8 mouse cellular contexts compared by ENCODE assay signal in genomic region chr17:24550416-24551049, GRCm38 (mm10). TPM values are rescaled to one million over a fixed set of nuclear protein-coding genes. Genes with fewer than 3 reads are reported as not detected.
DNase-seq lines count a peak whose midpoint lies in the region; ATAC-seq and TF ChIP-seq lines count a peak whose summit lies in the region.

No protein-coding gene starts in this region.

- WGBS in hindbrain, embryonic 11.5 days: under 1% methylated on average over 43 of the region's 44 CpGs

- H3K27me3 ChIP-seq in Patski: no peaks in the 10 kb centered on the region
- H3K27me3 ChIP-seq in hindbrain, embryonic 11.5 days (ENCODE audit: control insufficient read depth, insufficient read depth, low read length): peaks cover 8% of the 10 kb centered on the region; the same call in 1 of the 2 replicates

- peak overlapping the region; percentile 96 for H3K27ac ChIP-seq in hindbrain, embryonic 11.5 days (ENCODE audit: low read depth, low read length)

- peaks cover 8% of the 10 kb centered on the region for H3K4me1 ChIP-seq in hindbrain, embryonic 11.5 days (replicated peaks; ENCODE audit: control insufficient read depth, insufficient read depth, low read length)

- peak overlapping the region; percentile 69 for H3K9ac ChIP-seq in hindbrain, embryonic 11.5 days (ENCODE audit: low read depth, low read length)

- no peaks in the 10 kb centered on the region for H3K9me3 ChIP-seq in hindbrain, embryonic 11.5 days (ENCODE audit: control insufficient read depth, low read length)

- peak overlapping the region; percentile 88 for H3K4me2 ChIP-seq in hindbrain, embryonic 11.5 days (replicated peaks; ENCODE audit: low read depth, low read length)

- no peaks in the 10 kb centered on the region for H3K36me3 ChIP-seq in hindbrain, embryonic 11.5 days (ENCODE audit: control insufficient read depth, insufficient read depth, low read length)

- POLR2A ChIA-PET in Patski (lab: Charles Lee): interaction anchor here (0.9 to 1.6 kb wide), 2 partner anchors 13 to 96 kb away, joined by 3 to 4 read pairs; no protein-coding TSS in a partner anchor

- ATAC-seq in Patski: peak; percentile 63
- peak; percentile 89 for ATAC-seq in hindbrain, embryonic 11.5 days (ENCODE audit: low FRiP score)
- ATAC-seq in monocyte, adult 5-6 weeks (replicated peaks; ENCODE audit: insufficient number of reproducible peaks, low FRiP score, low TSS enrichment, poor library complexity, severe bottlenecking): no peak

- peak overlapping the region; percentile 70 for H3K4me3 ChIP-seq in hindbrain, embryonic 11.5 days (ENCODE audit: low read depth, low read length)

- in situ Hi-C loops in Patski (cut with MboI; ENCODE audit: low pct_unique_long_range_greater_than_20kb): no loop called here

- DNase-seq in Patski (ENCODE audit: low read depth, low spot score): no peak
- DNase-seq in cerebellum, adult 9-10 months: peak; percentile 84
- DNase-seq in frontal cortex, postnatal 10 days (ENCODE audit: low spot score in 2 of 2): peak; percentile 76 to 78
- DNase-seq in hindbrain, embryonic 11.5 days (ENCODE audit: low spot score): peak; percentile 89
- DNase-seq in layer of hippocampus, postnatal 36 days: peak; percentile 78 to 81
- peak; percentile 83 to 88 for DNase-seq in lung, postnatal 4 days
- DNase-seq in right cerebral cortex, postnatal 36 days (ENCODE audit: low spot score in 2 of 2): peak; percentile 75 to 77

- TF ChIP-seq CTCF in Patski (IDR thresholded peaks at IDR 0.05): no peak

- CTCF ChIA-PET in Patski (lab: Charles Lee): interaction anchor here (3.5 kb wide), 1 partner anchor 12 kb away, joined by 20 read pairs; no protein-coding TSS in a partner anchor

RNA-seq across cellular contexts. Expression of gene Pkd1, which starts 0.9 kb away (rescaled TPM):
- 41.0 TPM for polyA plus RNA-seq in Patski (2021)
- polyA plus RNA-seq in hindbrain, embryonic 11.5 days (2014; fragmentation: Nextera tagmentation; extraction: Ambion mirVana): 16.0 and 22.2 TPM in 2 replicates
- total RNA-seq in layer of hippocampus, postnatal 36 days (2021): 10 to 100 TPM; 84.9 to 95.3 TPM
- 9.1 to 15.7 TPM (median 11.9 TPM) in 3 replicates for total RNA-seq in monocyte, adult 5-6 weeks (2017)

RNA-seq across cellular contexts. Expression of gene Rab26, which starts 16.5 kb away (rescaled TPM):
- 0.40 TPM for polyA plus RNA-seq in Patski (2021)
- polyA plus RNA-seq in hindbrain, embryonic 11.5 days (2014; fragmentation: Nextera tagmentation; extraction: Ambion mirVana): 1.8 and 2.8 TPM in 2 replicates
- total RNA-seq in layer of hippocampus, postnatal 36 days (2021): 10 to 100 TPM; 72.9 to 76.8 TPM
- total RNA-seq in monocyte, adult 5-6 weeks (2017): 0.39 TPM in 1 of 3 replicates, not detected in the others

RNA-seq across cellular contexts. Expression of gene Traf7, which starts 22.8 kb away (rescaled TPM):
- 154 TPM for polyA plus RNA-seq in Patski (2021)
- 65.8 and 71.1 TPM in 2 replicates for polyA plus RNA-seq in hindbrain, embryonic 11.5 days (2014; fragmentation: Nextera tagmentation; extraction: Ambion mirVana)
- total RNA-seq in layer of hippocampus, postnatal 36 days (2021): 10 to 100 TPM; 86.7 to 95.1 TPM
- total RNA-seq in monocyte, adult 5-6 weeks (2017): 83.2 to 132 TPM (median 118 TPM) in 3 replicates

Comparison
In these comparisons a context has a peak if more than half of its experiments do, and no peak if none do; other contexts are left out.
1. RNA of gene Rab26, which starts 16.5 kb away (total RNA-seq): 72.9 to 76.8 TPM in layer of hippocampus, postnatal 36 days; 0.39 TPM in monocyte, adult 5-6 weeks; every median in the first group is over 10 times any median in the second.